Mouse (Mus musculus): ENCODE measurements around the gene Plpp7. TPM values are rescaled to one million over a fixed set of nuclear protein-coding genes. Genes with fewer than 3 reads are reported as not detected.

Gene Plpp7
- total and polyA plus RNA-seq, 3 experiments = 7.3 to 15.1 TPM; not detected in 1

DNA sequence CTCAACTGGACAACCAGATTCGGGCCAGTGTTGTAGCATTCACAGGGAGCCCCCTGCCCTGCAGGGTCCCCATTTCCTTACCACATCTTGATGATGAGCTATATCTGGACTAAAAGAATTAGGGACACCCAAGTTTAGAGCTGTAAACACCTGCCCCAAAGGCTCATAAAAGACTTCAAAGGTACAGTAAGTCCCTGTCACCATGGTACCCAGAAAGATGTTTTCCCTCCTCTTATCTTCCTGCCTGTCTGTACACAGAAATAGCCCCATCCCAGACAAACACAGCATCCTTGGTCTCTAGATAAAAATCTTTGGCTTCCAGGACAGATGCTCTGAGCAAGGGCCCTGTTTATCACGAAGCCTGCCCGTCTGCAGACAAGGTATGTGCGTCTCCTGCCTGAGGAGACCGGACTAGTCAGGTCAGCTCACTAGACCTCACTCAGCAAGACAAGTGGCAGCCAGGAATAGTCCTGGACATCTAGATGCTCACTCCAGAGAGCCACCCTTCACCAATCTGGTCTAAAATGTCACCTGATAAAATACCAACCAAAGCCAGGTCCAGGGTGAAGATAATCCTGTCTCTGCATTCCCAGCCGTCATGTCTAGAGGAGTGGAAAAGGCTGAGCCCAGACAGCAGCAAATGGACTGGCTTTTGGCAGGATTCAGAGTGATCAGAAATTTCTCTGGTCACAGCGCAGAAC, 31.7 kb upstream of the Plpp7 start:
- H3K9me3 ChIP-seq (replicated peaks; ENCODE audit: insufficient read depth, low read length) = no peaks in the 10 kb centered on the region
- no peak for DNase-seq (ENCODE audit: low read depth, low spot score)
- peaks cover 0 to 25% of the 10 kb centered on the region in 2 experiments; a peak in 2 of 4 replicates for H3K36me3 ChIP-seq (ENCODE audit: control insufficient read depth in 1 of 2, insufficient read depth in 2 of 2, low read length in 2 of 2)
- no peak overlapping the region for H3K27ac ChIP-seq (ENCODE audit: control insufficient read depth, low read depth, low read length)
- H3K4me3 ChIP-seq (ENCODE audit: control insufficient read depth in 1 of 2, insufficient read depth in 1 of 2, low read depth in 2 of 2, low read length in 2 of 2) = no peak overlapping the region
- no peak overlapping the region for H3K9ac ChIP-seq (ENCODE audit: control insufficient read depth, low read depth, low read length, poor library complexity, severe bottlenecking)
- H3K4me1 ChIP-seq (ENCODE audit: control insufficient read depth in 1 of 2, insufficient read depth in 2 of 2, low read length in 2 of 2) = peaks cover 22 to 24% of the 10 kb centered on the region in 2 experiments
- H3K79me2 ChIP-seq (ENCODE audit: control insufficient read depth, insufficient read depth, low read length, poor library complexity) = no peaks in the 10 kb centered on the region
- no peaks in the 10 kb centered on the region for H3K27me3 ChIP-seq (ENCODE audit: control insufficient read depth in 1 of 2, insufficient read depth in 2 of 2, low read length in 2 of 2)
- TF ChIP-seq CHD2 (IDR thresholded peaks at IDR 0.05; ENCODE audit: low read length) (no peak), ZKSCAN1 (IDR thresholded peaks at IDR 0.05; ENCODE audit: low read depth, low read length) (no peak), CHD1 (IDR thresholded peaks at IDR 0.05; ENCODE audit: low read depth, low read length) (no peak), UBTF (IDR thresholded peaks at IDR 0.05; ENCODE audit: borderline replicate concordance, insufficient read depth, low read depth, low read length) (no peak)

GRCm38 (mm10) chr2:32064913-32065312, 30.4 kb upstream of the Plpp7 start:
- Histone ChIP-seq H3K4me3 (ENCODE audit: control insufficient read depth in 1 of 2, insufficient read depth in 1 of 2, low read depth in 2 of 2, low read length in 2 of 2) (no peak overlapping the region), H3K36me3 (ENCODE audit: control insufficient read depth in 1 of 2, insufficient read depth in 2 of 2, low read length in 2 of 2) (peaks cover 0 to 25% of the 10 kb centered on the region in 2 experiments; a peak in 2 of 4 replicates), H3K4me1 (ENCODE audit: control insufficient read depth in 1 of 2, insufficient read depth in 2 of 2, low read length in 2 of 2) (peaks cover 22 to 24% of the 10 kb centered on the region in 2 experiments), H3K9ac (ENCODE audit: control insufficient read depth, low read depth, low read length, poor library complexity, severe bottlenecking) (no peak overlapping the region), H3K9me3 (replicated peaks; ENCODE audit: insufficient read depth, low read length) (no peaks in the 10 kb centered on the region), H3K27ac (ENCODE audit: control insufficient read depth, low read depth, low read length) (no peak overlapping the region), H3K27me3 (ENCODE audit: control insufficient read depth in 1 of 2, insufficient read depth in 2 of 2, low read length in 2 of 2) (no peaks in the 10 kb centered on the region), H3K79me2 (ENCODE audit: control insufficient read depth, insufficient read depth, low read length, poor library complexity) (no peaks in the 10 kb centered on the region)
- no peak for DNase-seq (ENCODE audit: low read depth, low spot score)
- TF ChIP-seq ZKSCAN1 (IDR thresholded peaks at IDR 0.05; ENCODE audit: low read depth, low read length) = no peak

DNA sequence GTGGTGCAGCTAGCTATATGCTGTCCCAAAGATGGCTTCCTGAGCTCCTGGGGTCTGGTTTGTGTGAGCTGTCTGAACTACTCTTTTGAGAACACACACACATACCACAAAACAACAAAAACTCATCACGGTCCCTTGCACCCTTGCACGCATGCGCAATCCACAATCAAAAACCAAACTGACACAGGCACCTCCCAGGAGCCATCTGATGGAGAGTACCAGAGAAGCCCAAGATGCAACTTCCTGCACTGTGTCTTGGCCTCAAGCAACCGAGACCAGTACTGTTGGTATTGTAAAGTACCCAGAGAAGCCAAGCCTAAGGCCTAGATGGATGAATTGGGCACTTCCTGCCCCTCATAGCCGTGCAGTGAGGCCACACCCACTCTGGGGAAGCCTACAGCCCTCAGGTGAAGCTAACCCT, 29.9 kb upstream of the Plpp7 start:
- peaks cover 22 to 24% of the 10 kb centered on the region in 2 experiments for H3K4me1 ChIP-seq (ENCODE audit: control insufficient read depth in 1 of 2, insufficient read depth in 2 of 2, low read length in 2 of 2)
- no peak overlapping the region for H3K27ac ChIP-seq (ENCODE audit: control insufficient read depth, low read depth, low read length)
- TF ChIP-seq USF2 (IDR thresholded peaks at IDR 0.05; ENCODE audit: borderline replicate concordance in 1 of 2, insufficient read depth in 1 of 2, low read depth in 1 of 2, low read length in 2 of 2) (no peak), RCOR1 (IDR thresholded peaks at IDR 0.05; ENCODE audit: low read depth, low read length) (no peak), POLR2AphosphoS2 (IDR thresholded peaks at IDR 0.05; ENCODE audit: low read length) (no peak), MAZ (IDR thresholded peaks at IDR 0.05; ENCODE audit: low read depth, low read length) (no peak), MAFK (IDR thresholded peaks at IDR 0.05; ENCODE audit: borderline replicate concordance, low read depth, low read length) (no peak)

More for the DNA sequence above, 29.9 kb upstream of the Plpp7 start:
- H3K27me3 ChIP-seq (ENCODE audit: control insufficient read depth in 1 of 2, insufficient read depth in 2 of 2, low read length in 2 of 2) = no peaks in the 10 kb centered on the region
- peaks cover 0 to 25% of the 10 kb centered on the region in 2 experiments; a peak in 2 of 4 replicates for H3K36me3 ChIP-seq (ENCODE audit: control insufficient read depth in 1 of 2, insufficient read depth in 2 of 2, low read length in 2 of 2)
- DNase-seq (ENCODE audit: low read depth, low spot score) = no peak
- no peaks in the 10 kb centered on the region for H3K79me2 ChIP-seq (ENCODE audit: control insufficient read depth, insufficient read depth, low read length, poor library complexity)
- no peak overlapping the region for H3K9ac ChIP-seq (ENCODE audit: control insufficient read depth, low read depth, low read length, poor library complexity, severe bottlenecking)
- H3K4me3 ChIP-seq (ENCODE audit: control insufficient read depth in 1 of 2, insufficient read depth in 1 of 2, low read depth in 2 of 2, low read length in 2 of 2) = no peak overlapping the region
- no peaks in the 10 kb centered on the region for H3K9me3 ChIP-seq (replicated peaks; ENCODE audit: insufficient read depth, low read length)

Data from MEL (cell line).